ENCODE assay signal across 27 mouse cellular contexts in genomic region chr6:71976592-71976991, GRCm38 (mm10).
"Had no signal": no experiment of that assay in that cellular context is flagged by ENCODE, and none has a peak within 500 bp of the region (broad histone marks: within the 10 kb centered on the region; RNA-seq: fewer than 3 reads in every experiment).

No protein-coding gene starts in this region.

- H3K9ac ChIP-seq: heart, embryonic 12.5 days; hindbrain, embryonic 12.5 days; hindbrain, embryonic 14.5 days; intestine, embryonic 15.5 days; kidney, embryonic 15.5 days; limb, embryonic 12.5 days had no signal

- H3K4me1 ChIP-seq: hindbrain, embryonic 12.5 days; intestine, embryonic 15.5 days; kidney, embryonic 15.5 days; limb, embryonic 12.5 days had no signal

- H3K4me3 ChIP-seq: gastrocnemius, adult 2 months; heart, embryonic 10.5 days; heart, embryonic 12.5 days; hindbrain, embryonic 10.5 days; hindbrain, embryonic 12.5 days; intestine, embryonic 15.5 days; kidney, embryonic 15.5 days; layer of hippocampus, adult 2 months; left cerebral cortex, adult 2 months; limb, embryonic 10.5 days; limb, embryonic 12.5 days had no signal

- H3K4me2 ChIP-seq: heart, embryonic 12.5 days; hindbrain, embryonic 12.5 days; hindbrain, embryonic 14.5 days; intestine, embryonic 15.5 days; kidney, embryonic 15.5 days; limb, embryonic 12.5 days; liver, embryonic 11.5 days had no signal

- DNase-seq: gastrocnemius, adult 2 months; gastrocnemius, postnatal 10 days; gastrocnemius, postnatal 25 days; heart, adult 18-20 months; heart, postnatal 10 days; heart, postnatal 4 days; kidney, adult 18-20 months; kidney, adult 8-10 months; kidney, postnatal 10 days; kidney, postnatal 25 days; kidney, postnatal 4 days; liver had no signal

- ATAC-seq: hindbrain, embryonic 16.5 days; inflammation-experienced regulatory T-cells, adult 6 months; intestine, embryonic 15.5 days; intestine, postnatal 0 days had no signal

- H3K27me3 ChIP-seq: heart, embryonic 12.5 days; hindbrain, embryonic 12.5 days; intestine, embryonic 15.5 days; kidney, embryonic 15.5 days; limb, embryonic 12.5 days had no signal

- H3K27ac ChIP-seq: gastrocnemius, adult 2 months; heart, embryonic 10.5 days; hindbrain, embryonic 10.5 days; hindbrain, embryonic 12.5 days; hindbrain, embryonic 14.5 days; intestine, embryonic 15.5 days; kidney, embryonic 15.5 days; layer of hippocampus, adult 2 months; left cerebral cortex, adult 2 months; limb, embryonic 10.5 days; limb, embryonic 12.5 days had no signal

- H3K9me3 ChIP-seq: heart, embryonic 10.5 days; heart, embryonic 12.5 days; hindbrain, embryonic 10.5 days; hindbrain, embryonic 12.5 days; intestine, embryonic 15.5 days; kidney, embryonic 15.5 days; limb, embryonic 10.5 days; limb, embryonic 12.5 days had no signal
